Mouse (Mus musculus): ENCODE measurements at regions not wholly inside any gene's neighbourhood (a gene's known extent, or its start where the extent isn't known, plus 50 kb on each side); places are given as distances from the start of the nearest gene placed in this dataset.

- Histone ChIP-seq H3K9ac (no peak overlapping the region), H3K27me3 (no peaks in the 10 kb centered on the region), H3K4me2 (no peak overlapping the region), H3K4me1 (no peaks in the 10 kb centered on the region), H3K9me3 (replicated peaks) (no peaks in the 10 kb centered on the region), H3K4me3 (replicated peaks) (no peak overlapping the region), H3K27ac (no peak overlapping the region), H3K36me3 (no peaks in the 10 kb centered on the region)
- no peak for ATAC-seq (replicated peaks; ENCODE audit: low FRiP score)
- WGBS: 17% methylated on average over 6 of the region's 6 CpGs
Measured at GRCm38 (mm10) chr2:129883417-129883816, 83.1 kb downstream of the Stk35 start.

GRCm38 (mm10) chr2:129884316-129884715 lies 84.0 kb downstream of the Stk35 start:
- H3K27ac ChIP-seq: no peak overlapping the region
- no peaks in the 10 kb centered on the region for H3K4me1 ChIP-seq
- no peak overlapping the region for H3K9ac ChIP-seq
- ATAC-seq (replicated peaks; ENCODE audit: low FRiP score): no peak
- no peaks in the 10 kb centered on the region for H3K36me3 ChIP-seq
- H3K4me3 ChIP-seq (replicated peaks): no peak overlapping the region
- no peaks in the 10 kb centered on the region for H3K9me3 ChIP-seq (replicated peaks)
- H3K27me3 ChIP-seq: no peaks in the 10 kb centered on the region
- 48% methylated on average over 3 of the region's 3 CpGs for WGBS
- no peak overlapping the region for H3K4me2 ChIP-seq

- no peak for ATAC-seq (replicated peaks; ENCODE audit: low FRiP score)
- 92% methylated on average over 7 of the region's 7 CpGs for WGBS
Measured at GRCm38 (mm10) chr2:129885536-129885935, 85.2 kb downstream of the Stk35 start.

GRCm38 (mm10) chr2:129893231-129893630 lies 92.9 kb downstream of the Stk35 start:
- no peaks in the 10 kb centered on the region for H3K36me3 ChIP-seq
- no peak for ATAC-seq (replicated peaks; ENCODE audit: low FRiP score)
- H3K27me3 ChIP-seq: no peaks in the 10 kb centered on the region
- H3K4me2 ChIP-seq: no peak overlapping the region
- no peak overlapping the region for H3K27ac ChIP-seq
- no peaks in the 10 kb centered on the region for H3K4me1 ChIP-seq
- H3K9me3 ChIP-seq (replicated peaks): no peaks in the 10 kb centered on the region
- WGBS: 61% methylated on average over 7 of the region's 7 CpGs
- no peak overlapping the region for H3K9ac ChIP-seq
- no peak overlapping the region for H3K4me3 ChIP-seq (replicated peaks)

More at GRCm38 (mm10) chr2:129885536-129885935, 85.2 kb downstream of the Stk35 start:
- H3K4me1 ChIP-seq: no peaks in the 10 kb centered on the region
- H3K27ac ChIP-seq: no peak overlapping the region
- H3K9ac ChIP-seq: no peak overlapping the region
- H3K4me3 ChIP-seq (replicated peaks): no peak overlapping the region
- no peak overlapping the region for H3K4me2 ChIP-seq
- no peaks in the 10 kb centered on the region for H3K9me3 ChIP-seq (replicated peaks)
- H3K27me3 ChIP-seq: no peaks in the 10 kb centered on the region
- H3K36me3 ChIP-seq: no peaks in the 10 kb centered on the region

GRCm38 (mm10) chr2:129893832-129894231 lies 93.5 kb downstream of the Stk35 start:
- no peak for ATAC-seq (replicated peaks; ENCODE audit: low FRiP score)
- no peak overlapping the region for H3K9ac ChIP-seq
- H3K27ac ChIP-seq: no peak overlapping the region
- H3K27me3 ChIP-seq: no peaks in the 10 kb centered on the region
- H3K4me1 ChIP-seq: no peaks in the 10 kb centered on the region
- H3K4me2 ChIP-seq: no peak overlapping the region
- H3K36me3 ChIP-seq: no peaks in the 10 kb centered on the region
- no peaks in the 10 kb centered on the region for H3K9me3 ChIP-seq (replicated peaks)
- WGBS: 82% methylated on average over 5 of the region's 5 CpGs
- H3K4me3 ChIP-seq (replicated peaks): no peak overlapping the region

- Histone ChIP-seq H3K4me3 (replicated peaks) (no peak overlapping the region), H3K9ac (no peak overlapping the region), H3K9me3 (replicated peaks) (no peaks in the 10 kb centered on the region), H3K27ac (no peak overlapping the region), H3K27me3 (no peaks in the 10 kb centered on the region), H3K36me3 (no peaks in the 10 kb centered on the region), H3K4me2 (no peak overlapping the region), H3K4me1 (no peaks in the 10 kb centered on the region)
- 79% methylated on average over 8 of the region's 8 CpGs for WGBS
- no peak for ATAC-seq (replicated peaks; ENCODE audit: low FRiP score)
Measured at GRCm38 (mm10) chr2:129894906-129895305, 94.6 kb downstream of the Stk35 start.

- no peaks in the 10 kb centered on the region for H3K36me3 ChIP-seq
Measured at GRCm38 (mm10) chr2:129895369-129895768, 95.1 kb downstream of the Stk35 start.

GRCm38 (mm10) chr2:129896696-129897095 lies 96.4 kb downstream of the Stk35 start:
- H3K4me2 ChIP-seq: no peak overlapping the region
- H3K9ac ChIP-seq: no peak overlapping the region
- no peaks in the 10 kb centered on the region for H3K36me3 ChIP-seq
- 87% methylated on average over 4 of the region's 4 CpGs for WGBS
- H3K4me1 ChIP-seq: no peaks in the 10 kb centered on the region
- no peak for ATAC-seq (replicated peaks; ENCODE audit: low FRiP score)
- H3K9me3 ChIP-seq (replicated peaks): no peaks in the 10 kb centered on the region
- H3K27ac ChIP-seq: no peak overlapping the region
- no peaks in the 10 kb centered on the region for H3K27me3 ChIP-seq
- H3K4me3 ChIP-seq (replicated peaks): no peak overlapping the region

More at GRCm38 (mm10) chr2:129895369-129895768, 95.1 kb downstream of the Stk35 start:
- no peaks in the 10 kb centered on the region for H3K4me1 ChIP-seq
- no peak overlapping the region for H3K4me2 ChIP-seq
- H3K9ac ChIP-seq: no peak overlapping the region
- H3K27me3 ChIP-seq: no peaks in the 10 kb centered on the region
- no peak overlapping the region for H3K27ac ChIP-seq
- WGBS: 92% methylated on average over 6 of the region's 6 CpGs
- no peaks in the 10 kb centered on the region for H3K9me3 ChIP-seq (replicated peaks)
- ATAC-seq (replicated peaks; ENCODE audit: low FRiP score): no peak
- no peak overlapping the region for H3K4me3 ChIP-seq (replicated peaks)

- H3K9ac ChIP-seq: no peak overlapping the region
- no peak overlapping the region for H3K4me3 ChIP-seq (replicated peaks)
- no peak overlapping the region for H3K27ac ChIP-seq
- no peaks in the 10 kb centered on the region for H3K9me3 ChIP-seq (replicated peaks)
- peaks cover under 1% of the 10 kb centered on the region for H3K4me1 ChIP-seq
- no peak for ATAC-seq (replicated peaks; ENCODE audit: low FRiP score)
- no peaks in the 10 kb centered on the region for H3K36me3 ChIP-seq
- H3K27me3 ChIP-seq: peaks cover 1% of the 10 kb centered on the region; the same call in 1 of the 2 replicates
- WGBS: 52% methylated on average over 4 of the region's 4 CpGs
- H3K4me2 ChIP-seq: no peak overlapping the region
Measured at GRCm38 (mm10) chr2:129903383-129904135, 103.2 kb downstream of the Stk35 start.

GRCm38 (mm10) chr2:129904753-129905152 lies 104.4 kb downstream of the Stk35 start:
- Histone ChIP-seq H3K27ac (no peak overlapping the region), H3K9ac (no peak overlapping the region), H3K4me1 (peaks cover 9% of the 10 kb centered on the region), H3K4me2 (no peak overlapping the region), H3K27me3 (peaks cover 8% of the 10 kb centered on the region; the same call in 1 of the 2 replicates), H3K4me3 (replicated peaks) (no peak overlapping the region), H3K9me3 (replicated peaks) (no peaks in the 10 kb centered on the region), H3K36me3 (no peaks in the 10 kb centered on the region)
- WGBS: 32% methylated on average over 7 of the region's 7 CpGs
- ATAC-seq (replicated peaks; ENCODE audit: low FRiP score): no peak

- no peak overlapping the region for H3K9ac ChIP-seq
- H3K36me3 ChIP-seq: no peaks in the 10 kb centered on the region
- peak overlapping the region; percentile 33 for H3K4me3 ChIP-seq (replicated peaks)
- peak; percentile 66 for ATAC-seq (replicated peaks; ENCODE audit: low FRiP score)
- no peak overlapping the region for H3K27ac ChIP-seq
- peak overlapping the region; percentile 59 for H3K4me2 ChIP-seq
- WGBS: 2% methylated on average over 28 of the region's 28 CpGs
- H3K27me3 ChIP-seq: peaks cover 8% of the 10 kb centered on the region; the same call in 1 of the 2 replicates
- H3K4me1 ChIP-seq: peaks cover 21% of the 10 kb centered on the region
- no peaks in the 10 kb centered on the region for H3K9me3 ChIP-seq (replicated peaks)
Measured at GRCm38 (mm10) chr2:129908701-129909425, 103.3 kb upstream of the Tgm3 start.

- no peaks in the 10 kb centered on the region for H3K36me3 ChIP-seq
- H3K4me1 ChIP-seq: peaks cover 21% of the 10 kb centered on the region
- WGBS: 18% methylated on average over 19 of the region's 19 CpGs
- H3K27ac ChIP-seq: peak overlapping the region; percentile 68
- H3K9me3 ChIP-seq (replicated peaks): no peaks in the 10 kb centered on the region
- peak overlapping the region; percentile 14 for H3K4me3 ChIP-seq (replicated peaks)
- no peak overlapping the region for H3K9ac ChIP-seq
- ATAC-seq (replicated peaks; ENCODE audit: low FRiP score): 0 out of 2 replicates have a peak, but pooled peaks have one; percentile 19
- H3K27me3 ChIP-seq: peaks cover 8% of the 10 kb centered on the region; the same call in 1 of the 2 replicates
- peak overlapping the region; percentile 51 for H3K4me2 ChIP-seq
Measured at GRCm38 (mm10) chr2:129911203-129911921, 100.8 kb upstream of the Tgm3 start.

All from kidney, embryonic 15.5 days (tissue).